Mouse (Mus musculus) hindbrain, embryonic 16.5 days (tissue): ENCODE measurements around the gene Ccdc70. TPM values are rescaled to one million over a fixed set of nuclear protein-coding genes. Genes with fewer than 3 reads are reported as not detected.

Experiments used
- ATAC-seq: fragments of 200-750 bp; cut with Nextera tagmentation; 2 replicates; pipeline ENCODE4 v1.8.0; 2017; ENCODE audit warnings: moderate TSS enrichment, moderate library complexity
- H3K27ac ChIP-seq: fragments of 300-500 bp; sonication (generic); 2 replicates; pipeline ENCODE4 v1.5.1; 2014; ENCODE audit warnings: low read depth, mild to moderate bottlenecking, control low read depth, low read length, moderate library complexity
- H3K27me3 ChIP-seq: fragments of 300-500 bp; sonication (generic); replicated peaks from 2 replicates; pipeline ENCODE4 v1.6.1; 2014; ENCODE audit warnings: low read length; ENCODE audit not compliant: control insufficient read depth, insufficient read depth
- H3K36me3 ChIP-seq: fragments of 300-500 bp; sonication (generic); 2 replicates; pipeline ENCODE4 v1.6.1; 2014; ENCODE audit warnings: mild to moderate bottlenecking, low read length, moderate library complexity, mixed read lengths; ENCODE audit not compliant: control insufficient read depth, insufficient read depth
- H3K4me1 ChIP-seq: fragments of 300-500 bp; sonication (generic); 2 replicates; pipeline ENCODE4 v1.6.1; 2014; ENCODE audit warnings: low read depth, low read length; ENCODE audit not compliant: control insufficient read depth, insufficient read depth
- H3K4me2 ChIP-seq: fragments of 300-500 bp; sonication (generic); 2 replicates; pipeline ENCODE4 v1.6.1; 2014; ENCODE audit warnings: mild to moderate bottlenecking, low read length, control low read depth, moderate library complexity
- H3K4me3 ChIP-seq: fragments of 300-500 bp; sonication (generic); 2 replicates; pipeline ENCODE4 v1.5.1; 2014; ENCODE audit warnings: mild to moderate bottlenecking, low read length, control low read depth, moderate library complexity
- H3K9ac ChIP-seq: fragments of 300-500 bp; sonication (generic); 2 replicates; pipeline ENCODE4 v1.6.1; 2014; ENCODE audit warnings: low read depth, mild to moderate bottlenecking, control low read depth, low read length, moderate library complexity
- H3K9me3 ChIP-seq: fragments of 300-500 bp; sonication (generic); 2 replicates; pipeline ENCODE4 v1.6.1; 2014; ENCODE audit warnings: mild to moderate bottlenecking, low read length, moderate library complexity; ENCODE audit not compliant: control insufficient read depth
- WGBS: fragments of 180-500 bp; shearing (Covaris S2); extraction: QIAGEN DNeasy Blood & Tissue Kit; methylation state at CpG from one replicate; pipeline ENCODE4 v1.1.7; 2014; 5-methylcytosine and 5-hydroxymethylcytosine counted together
- polyA plus RNA-seq: library from polyadenylated mRNA; unstranded; fragments of >200 nt; fragmentation: Nextera tagmentation; extraction: Ambion mirVana; gene quantifications from 2 replicates; pipeline ENCODE4 v1.2.1, GENCODE M21; 2015

The Ccdc70 gene
- polyA plus RNA-seq, 1 experiment from 2014 or later, result not detected

DNA sequence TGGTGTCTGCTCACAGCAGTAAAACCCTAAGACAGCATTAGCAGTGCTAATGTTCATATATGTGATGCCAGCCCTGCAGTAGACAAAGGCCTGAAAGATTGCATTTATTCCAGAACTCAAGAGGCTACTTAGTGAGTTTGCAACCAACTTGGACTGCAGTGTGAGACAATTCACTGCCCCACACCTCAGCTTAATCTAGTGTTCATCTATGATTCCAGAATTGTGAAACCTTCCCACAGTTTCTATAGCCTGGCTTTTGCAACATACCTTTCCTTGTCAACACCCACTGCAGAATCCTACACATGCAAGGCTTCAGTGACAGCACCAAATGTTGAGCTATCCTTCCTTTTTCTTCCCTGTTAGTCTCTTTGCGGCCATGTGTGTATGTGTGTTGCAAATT lies 2.9 kb upstream of the Ccdc70 start:
- Histone ChIP-seq H3K4me3 (no peak overlapping the region), H3K4me1 (no peaks in the 10 kb centered on the region), H3K27me3 (no peaks in the 10 kb centered on the region), H3K9me3 (no peaks in the 10 kb centered on the region), H3K4me2 (no peak overlapping the region), H3K36me3 (no peaks in the 10 kb centered on the region), H3K9ac (no peak overlapping the region), H3K27ac (no peak overlapping the region)
- no peak for ATAC-seq
- 77% methylated on average over 1 of the region's 1 CpGs for whole genome bisulfite sequencing

DNA sequence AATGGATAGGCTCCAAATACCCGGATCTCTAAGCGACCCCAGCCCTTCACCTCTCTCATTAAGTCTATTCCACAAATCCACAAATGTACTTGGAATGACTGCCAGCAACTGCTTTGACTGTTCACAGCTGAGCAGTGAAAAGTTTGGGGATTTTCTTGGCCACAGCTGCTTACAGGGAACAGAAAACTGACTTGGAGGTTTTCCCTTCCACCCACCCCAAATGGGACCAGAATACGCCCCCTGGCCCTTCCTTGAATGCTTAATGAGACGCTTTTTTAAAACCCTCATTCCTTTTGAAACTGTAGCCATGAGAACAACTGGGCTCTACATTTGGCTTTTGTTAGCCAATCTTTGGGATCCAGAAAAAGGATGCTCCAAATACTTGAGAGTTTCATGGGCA lies 8.6 kb downstream of the Ccdc70 start:
- Histone ChIP-seq H3K9me3 (no peaks in the 10 kb centered on the region), H3K27ac (no peak overlapping the region), H3K4me3 (no peak overlapping the region), H3K9ac (no peak overlapping the region), H3K27me3 (no peaks in the 10 kb centered on the region), H3K4me2 (no peak overlapping the region), H3K36me3 (no peaks in the 10 kb centered on the region), H3K4me1 (no peaks in the 10 kb centered on the region; the same call in 1 of the 2 replicates)
- ATAC-seq, result peak; percentile 71
- WGBS, result 57% methylated on average over 4 of the region's 4 CpGs

DNA sequence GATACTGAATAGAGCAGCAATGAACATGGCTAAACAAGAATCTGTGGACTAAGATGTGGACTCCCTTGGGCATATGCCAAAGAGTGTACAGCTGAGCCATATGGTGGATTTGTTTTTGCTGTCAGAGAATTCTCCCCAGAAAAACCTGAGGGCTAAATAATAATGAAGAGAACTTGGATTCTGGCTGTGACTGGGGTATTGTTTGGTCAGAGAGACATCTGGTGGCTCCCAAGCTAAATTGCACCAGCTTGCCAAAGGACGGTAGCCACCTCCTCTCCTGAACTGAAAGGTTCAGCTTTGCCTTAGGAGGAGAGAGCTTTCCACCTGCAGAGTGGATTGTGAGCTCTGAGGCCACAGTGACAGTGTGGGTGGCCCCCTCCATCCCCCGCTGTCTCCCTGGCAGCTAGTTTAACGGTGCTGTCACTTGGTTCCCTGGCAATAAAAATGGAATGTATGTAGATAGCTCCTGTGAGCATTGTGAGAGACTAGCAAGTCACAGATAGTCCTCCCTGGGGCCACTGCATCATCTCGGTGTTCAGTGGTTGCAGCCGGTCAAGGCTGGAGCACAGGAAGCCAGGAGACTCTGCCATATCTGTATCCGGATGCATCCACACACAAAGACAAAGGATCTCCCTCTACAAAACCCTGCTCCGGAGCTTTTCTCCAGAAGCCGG lies 12.2 kb downstream of the Ccdc70 start:
- Histone ChIP-seq H3K9me3 (no peaks in the 10 kb centered on the region), H3K4me2 (peak overlapping the region; percentile 6; the same call in 1 of the 2 replicates), H3K4me3 (no peak overlapping the region), H3K27ac (no peak overlapping the region), H3K36me3 (no peaks in the 10 kb centered on the region), H3K27me3 (no peaks in the 10 kb centered on the region), H3K9ac (0 out of 2 replicates have a peak overlapping the region, but pooled peaks have one; percentile 17), H3K4me1 (no peaks in the 10 kb centered on the region; the same call in 1 of the 2 replicates)
- ATAC-seq, result peak; percentile 95
- 46% methylated on average over 8 of the region's 8 CpGs for WGBS

DNA sequence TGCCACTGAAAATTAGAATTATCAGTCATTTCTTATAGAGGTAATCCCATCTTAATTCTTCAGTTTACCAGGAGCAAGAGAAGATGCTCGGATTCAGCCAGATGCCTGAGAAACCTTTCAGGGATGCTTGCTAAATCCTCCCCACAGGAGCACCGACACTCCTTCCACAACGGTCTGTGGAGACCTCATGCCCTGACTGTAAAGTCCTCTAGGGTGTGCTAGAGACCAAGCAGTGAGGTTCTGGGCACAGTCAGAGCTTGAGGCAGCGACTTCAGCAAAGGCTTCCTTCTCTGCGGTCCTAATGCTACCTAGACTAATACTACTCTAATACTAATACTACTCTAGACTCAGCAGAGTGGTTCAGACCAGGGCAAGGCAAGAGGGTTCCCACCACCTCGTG lies 22.6 kb downstream of the Ccdc70 start:
- no peaks in the 10 kb centered on the region for H3K4me1 ChIP-seq
- H3K9me3 ChIP-seq, result no peaks in the 10 kb centered on the region
- no peak overlapping the region for H3K9ac ChIP-seq
- H3K27ac ChIP-seq, result no peak overlapping the region
- H3K4me3 ChIP-seq, result no peak overlapping the region
- H3K4me2 ChIP-seq, result no peak overlapping the region
- H3K36me3 ChIP-seq, result no peaks in the 10 kb centered on the region
- peak; percentile 91 for ATAC-seq
- 25% methylated on average over 6 of the region's 6 CpGs for WGBS
- no peaks in the 10 kb centered on the region for H3K27me3 ChIP-seq

DNA sequence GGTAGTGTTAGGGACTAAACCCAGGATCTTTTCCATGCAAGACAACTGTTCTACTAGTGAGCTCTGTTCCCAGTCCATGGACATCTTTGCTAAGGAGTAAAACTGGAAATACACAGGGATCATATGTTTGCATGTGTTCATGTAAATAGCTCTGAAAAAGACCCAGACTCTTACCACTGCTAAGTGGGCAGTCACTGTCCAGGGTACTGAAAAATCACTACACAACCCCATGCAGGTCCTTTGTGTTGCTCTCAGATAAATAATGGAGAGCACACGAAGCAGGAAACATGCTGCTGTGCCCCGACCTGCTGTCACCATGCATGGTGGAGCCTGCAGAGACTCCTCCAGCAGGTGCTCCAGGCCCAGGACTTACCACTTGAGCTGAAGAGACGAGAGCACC lies 25.6 kb downstream of the Ccdc70 start:
- Histone ChIP-seq H3K27ac (no peak overlapping the region), H3K9ac (no peak overlapping the region), H3K4me3 (no peak overlapping the region), H3K9me3 (no peaks in the 10 kb centered on the region), H3K4me1 (no peaks in the 10 kb centered on the region), H3K36me3 (no peaks in the 10 kb centered on the region), H3K4me2 (no peak overlapping the region), H3K27me3 (no peaks in the 10 kb centered on the region)
- ATAC-seq, result no peak
- WGBS, result 54% methylated on average over 3 of the region's 3 CpGs

DNA sequence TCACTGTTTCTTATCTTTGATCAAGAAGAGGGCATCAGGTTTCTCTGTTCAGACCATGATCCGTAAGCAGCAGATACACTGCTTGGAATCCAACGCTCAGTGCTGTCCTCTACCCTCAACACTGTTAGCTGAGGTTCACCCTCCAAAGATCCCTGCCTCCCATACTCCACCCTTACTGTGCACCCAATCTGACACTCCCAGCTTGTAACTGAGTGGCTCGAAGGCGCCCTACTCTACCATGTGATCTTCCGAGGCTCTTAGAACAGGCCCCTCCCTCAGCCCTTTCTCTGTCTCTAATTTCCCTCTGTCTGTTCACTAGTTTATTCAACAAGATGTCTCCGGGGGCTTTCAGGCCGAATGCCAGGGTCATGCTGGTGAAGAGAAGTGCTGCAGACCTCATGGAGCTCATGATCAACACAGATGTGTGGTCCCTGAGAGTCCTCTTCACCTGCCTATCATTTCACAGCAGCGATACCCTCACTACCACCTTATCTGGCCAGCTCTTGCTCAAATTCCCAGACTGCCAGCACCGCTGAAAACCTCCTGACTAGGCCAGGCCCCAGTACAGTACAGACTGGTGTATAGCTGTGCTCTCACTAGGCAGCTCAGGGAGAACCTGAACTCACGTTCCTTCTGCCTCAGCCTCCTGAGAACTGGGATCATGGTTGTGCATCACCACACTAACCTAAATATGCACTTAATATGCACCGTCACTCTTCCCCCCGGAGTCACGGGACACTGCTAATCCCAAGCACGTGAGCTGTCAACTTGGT lies 35.4 kb downstream of the Ccdc70 start:
- no peaks in the 10 kb centered on the region for H3K9me3 ChIP-seq
- 83% methylated on average over 14 of the region's 14 CpGs for WGBS
- H3K9ac ChIP-seq, result no peak overlapping the region
- H3K27ac ChIP-seq, result no peak overlapping the region
- no peak overlapping the region for H3K4me2 ChIP-seq
- no peaks in the 10 kb centered on the region for H3K36me3 ChIP-seq
- 0 out of 2 replicates have a peak, but pooled peaks have one; percentile 30 for ATAC-seq
- H3K27me3 ChIP-seq, result no peaks in the 10 kb centered on the region
- no peaks in the 10 kb centered on the region for H3K4me1 ChIP-seq
- no peak overlapping the region for H3K4me3 ChIP-seq

DNA sequence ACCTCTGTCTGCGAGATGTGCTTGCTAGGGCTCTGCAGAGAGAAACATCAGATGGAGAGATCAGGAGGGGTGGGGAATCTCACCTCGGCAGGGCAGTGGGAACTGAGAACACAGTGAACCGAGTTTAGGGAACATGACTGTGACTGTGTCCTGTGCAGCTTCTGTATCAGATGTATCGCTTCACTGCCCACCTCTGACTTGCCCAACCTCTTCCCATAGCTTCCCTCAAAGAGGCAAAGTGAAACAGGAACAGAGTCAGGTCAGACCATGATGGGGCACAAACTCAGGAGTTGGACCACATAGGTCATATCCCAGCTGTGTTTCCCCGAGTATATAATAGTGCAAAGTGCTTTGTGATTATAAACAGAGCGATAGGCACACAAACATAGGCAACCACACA lies 36.8 kb downstream of the Ccdc70 start:
- Histone ChIP-seq H3K27ac (no peak overlapping the region), H3K9me3 (no peaks in the 10 kb centered on the region), H3K27me3 (no peaks in the 10 kb centered on the region), H3K4me1 (no peaks in the 10 kb centered on the region), H3K4me3 (no peak overlapping the region), H3K9ac (no peak overlapping the region), H3K4me2 (no peak overlapping the region), H3K36me3 (peaks cover 3% of the 10 kb centered on the region; the same call in 1 of the 2 replicates)
- 82% methylated on average over 6 of the region's 6 CpGs for WGBS
- no peak for ATAC-seq

DNA sequence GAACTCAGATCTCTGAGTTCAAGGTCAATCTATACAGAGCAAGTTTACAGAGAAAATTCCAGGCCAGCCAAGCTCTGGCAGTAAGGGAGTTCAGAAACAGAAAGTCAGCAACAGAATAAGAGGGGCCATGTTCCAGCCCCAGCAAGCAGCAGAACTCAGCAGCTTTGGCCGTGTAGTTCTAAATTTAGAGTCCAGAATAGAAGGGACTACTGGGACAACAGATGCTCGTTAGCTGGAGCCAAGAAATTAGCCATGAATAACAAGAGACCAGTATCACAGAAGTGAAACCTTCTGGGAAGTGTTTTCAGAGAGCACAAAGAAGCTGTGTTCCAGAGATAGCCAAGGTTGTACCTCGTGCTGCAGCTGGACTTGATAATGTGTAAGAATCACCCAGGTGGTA lies 39.8 kb downstream of the Ccdc70 start:
- no peak for ATAC-seq
- Histone ChIP-seq H3K4me2 (no peak overlapping the region), H3K36me3 (peaks cover 3% of the 10 kb centered on the region; the same call in 1 of the 2 replicates), H3K4me1 (no peaks in the 10 kb centered on the region), H3K4me3 (no peak overlapping the region), H3K27ac (no peak overlapping the region), H3K9ac (no peak overlapping the region), H3K9me3 (no peaks in the 10 kb centered on the region), H3K27me3 (no peaks in the 10 kb centered on the region)
- WGBS, result 59% methylated on average over 3 of the region's 3 CpGs

DNA sequence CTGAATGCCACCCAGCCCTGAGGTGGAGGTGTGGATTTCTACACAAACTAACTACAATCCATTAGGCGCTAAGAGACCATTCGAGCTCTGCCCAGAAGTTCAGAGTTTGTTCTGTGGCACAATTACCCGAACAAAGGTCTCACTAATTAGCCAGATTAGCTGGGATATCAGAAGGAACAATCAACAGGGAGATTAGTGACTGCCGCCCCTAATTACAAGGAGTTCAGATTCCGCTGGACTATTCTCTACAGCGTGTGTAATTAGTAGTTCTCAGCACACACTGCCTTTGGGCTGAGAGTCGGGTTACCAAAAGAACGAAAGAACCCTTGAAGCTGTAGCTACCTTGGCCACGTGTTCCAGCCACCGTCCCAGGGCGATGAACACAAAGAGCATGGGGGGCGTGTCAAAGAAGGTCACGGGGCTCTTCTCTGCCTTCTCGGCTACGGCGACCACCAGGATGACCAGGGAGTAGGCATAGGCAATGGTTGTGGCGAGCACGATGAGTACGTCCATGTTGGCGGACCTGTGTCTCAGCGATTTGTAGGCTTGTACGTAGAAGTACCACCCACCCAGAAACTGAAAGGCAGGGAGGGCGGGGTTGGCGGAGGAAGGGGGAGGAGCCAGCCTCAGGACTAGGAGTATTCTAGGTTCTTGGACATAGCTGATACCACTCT lies 43.6 kb downstream of the Ccdc70 start:
- H3K27me3 ChIP-seq, result no peaks in the 10 kb centered on the region
- no peak overlapping the region for H3K27ac ChIP-seq
- H3K36me3 ChIP-seq, result peaks cover 3% of the 10 kb centered on the region; the same call in 1 of the 2 replicates
- H3K4me2 ChIP-seq, result no peak overlapping the region
- no peak overlapping the region for H3K4me3 ChIP-seq
- H3K9ac ChIP-seq, result no peak overlapping the region
- 77% methylated on average over 24 of the region's 24 CpGs for WGBS
- ATAC-seq, result 0 out of 2 replicates have a peak, but pooled peaks have one; percentile 27
- H3K4me1 ChIP-seq, result no peaks in the 10 kb centered on the region
- no peaks in the 10 kb centered on the region for H3K9me3 ChIP-seq
